Mouse (Mus musculus): ENCODE results near the gene Hspa4.

DNA sequence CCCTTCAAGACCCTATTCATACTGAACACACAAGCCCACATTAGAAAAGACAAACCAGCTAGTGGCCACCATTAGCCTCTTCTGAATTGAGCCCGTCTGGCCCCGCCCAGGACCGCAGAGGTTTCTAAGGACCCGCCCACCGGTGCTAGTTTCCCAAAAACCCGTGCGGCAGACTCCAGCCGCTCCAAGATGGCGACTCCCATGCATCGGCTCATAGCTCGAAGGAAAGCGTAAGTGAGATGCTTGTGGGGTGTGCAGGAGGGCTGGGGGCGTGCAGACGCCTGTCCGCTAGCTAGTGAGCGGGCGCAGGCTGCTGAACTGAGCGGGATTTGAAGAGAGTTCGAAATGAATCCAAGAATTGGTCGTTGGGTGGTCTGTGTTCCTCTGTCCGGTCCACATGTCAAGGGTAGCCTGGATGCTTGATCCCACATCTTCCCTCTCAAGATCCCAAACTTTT, 24.3 kb upstream of the Hspa4 start, which contains the start of gene Zcchc10:
- TF ChIP-seq MXI1 (IDR thresholded peaks at IDR 0.05; ENCODE audit: low read depth, low read length) (peak; percentile 96), MAX (IDR thresholded peaks at IDR 0.05; ENCODE audit: low read length) (peak; percentile 78; the same call in 1 of the 2 replicates)
